Mouse (Mus musculus) heart, embryonic 16.5 days (tissue): Measurements from ENCODE around the gene Cln3. TPM values are rescaled to one million over a fixed set of nuclear protein-coding genes. Genes with fewer than 3 reads are reported as not detected.

Experiments used
- ATAC-seq: fragments of 200-750 bp; cut with Nextera tagmentation; replicated peaks from 2 replicates; pipeline ENCODE4 v1.8.0; 2017; ENCODE audit warnings: moderate number of reproducible peaks; ENCODE audit not compliant: insufficient read depth, low FRiP score; ENCODE audit errors: extremely low read depth
- H3K27ac ChIP-seq: fragments of 300-500 bp; sonication (generic); 2 replicates; pipeline ENCODE4 v1.5.1; 2014; ENCODE audit warnings: mild to moderate bottlenecking, low read length, control low read depth, moderate library complexity
- H3K27me3 ChIP-seq: fragments of 300-500 bp; sonication (generic); 2 replicates; pipeline ENCODE4 v1.6.1; 2014; ENCODE audit warnings: low read length, mixed read lengths; ENCODE audit not compliant: control insufficient read depth, insufficient read depth
- H3K36me3 ChIP-seq: fragments of 300-500 bp; sonication (generic); 2 replicates; pipeline ENCODE4 v1.6.1; 2014; ENCODE audit not compliant: control insufficient read depth, insufficient read depth
- H3K4me1 ChIP-seq: fragments of 300-500 bp; sonication (generic); 2 replicates; pipeline ENCODE4 v1.6.1; 2014; ENCODE audit warnings: low read length, mixed read lengths; ENCODE audit not compliant: control insufficient read depth, insufficient read depth
- H3K4me2 ChIP-seq: fragments of 300-500 bp; sonication (generic); 2 replicates; pipeline ENCODE4 v1.6.1; 2014; ENCODE audit warnings: low read depth, mild to moderate bottlenecking, control low read depth, low read length
- H3K4me3 ChIP-seq: fragments of 300-500 bp; sonication (generic); 2 replicates; pipeline ENCODE4 v1.5.1; 2014; ENCODE audit warnings: mild to moderate bottlenecking, control low read depth, low read length
- H3K9ac ChIP-seq: fragments of 300-500 bp; sonication (generic); 2 replicates; pipeline ENCODE4 v1.6.1; 2014; ENCODE audit warnings: low read length, control low read depth
- H3K9me3 ChIP-seq: fragments of 300-500 bp; sonication (generic); replicated peaks from 2 replicates; pipeline ENCODE4 v1.6.1; 2016; ENCODE audit warnings: low read length; ENCODE audit not compliant: control insufficient read depth
- WGBS: fragments of 180-500 bp; shearing (Covaris S2); extraction: QIAGEN DNeasy Blood & Tissue Kit; methylation state at CpG from one replicate; pipeline ENCODE4 v1.1.7; 2014; 5-methylcytosine and 5-hydroxymethylcytosine counted together
- polyA plus RNA-seq: library from polyadenylated mRNA; unstranded; fragments of >200 nt; fragmentation: Nextera tagmentation; extraction: Ambion mirVana; gene quantifications from 2 replicates; pipeline ENCODE4 v1.2.1, GENCODE M21; 2015

Gene Cln3
- polyA plus RNA-seq, 1 experiment from 2014 or later = 20.2 TPM

GRCm38 (mm10) chr7:126601896-126602295, 16.3 kb upstream of the Cln3 start:
- no peak overlapping the region for H3K4me2 ChIP-seq
- H3K9ac ChIP-seq = no peak overlapping the region
- no peak overlapping the region for H3K27ac ChIP-seq
- 43% methylated on average over 4 of the region's 5 CpGs for WGBS
- no peak for ATAC-seq
- H3K36me3 ChIP-seq = no peaks in the 10 kb centered on the region
- no peaks in the 10 kb centered on the region for H3K4me1 ChIP-seq
- no peak overlapping the region for H3K4me3 ChIP-seq
- H3K27me3 ChIP-seq = no peaks in the 10 kb centered on the region
- H3K9me3 ChIP-seq = no peaks in the 10 kb centered on the region

- H3K4me1 ChIP-seq = no peaks in the 10 kb centered on the region
- no peaks in the 10 kb centered on the region for H3K9me3 ChIP-seq
- WGBS = 67% methylated on average over 6 of the region's 6 CpGs
- H3K9ac ChIP-seq = no peak overlapping the region
- no peak overlapping the region for H3K4me3 ChIP-seq
- no peak for ATAC-seq
- H3K36me3 ChIP-seq = no peaks in the 10 kb centered on the region
- no peaks in the 10 kb centered on the region for H3K27me3 ChIP-seq
- no peak overlapping the region for H3K27ac ChIP-seq
- H3K4me2 ChIP-seq = no peak overlapping the region
Observed at GRCm38 (mm10) chr7:126598919-126599318, 13.3 kb upstream of the Cln3 start.

GRCm38 (mm10) chr7:126596414-126596813, 10.8 kb upstream of the Cln3 start:
- no peak overlapping the region for H3K4me2 ChIP-seq
- no peak overlapping the region for H3K4me3 ChIP-seq
- no peaks in the 10 kb centered on the region for H3K9me3 ChIP-seq
- H3K4me1 ChIP-seq = no peaks in the 10 kb centered on the region
- WGBS = 43% methylated on average over 6 of the region's 6 CpGs
- H3K9ac ChIP-seq = no peak overlapping the region
- no peaks in the 10 kb centered on the region for H3K36me3 ChIP-seq
- H3K27me3 ChIP-seq = 0 out of 2 replicates have a peak, but pooled peaks cover 2% of the 10 kb centered on the region
- no peak overlapping the region for H3K27ac ChIP-seq
- no peak for ATAC-seq

- ATAC-seq = no peak
- 72% methylated on average over 5 of the region's 5 CpGs for WGBS
- Histone ChIP-seq H3K4me2 (no peak overlapping the region), H3K27me3 (0 out of 2 replicates have a peak, but pooled peaks cover 2% of the 10 kb centered on the region), H3K4me3 (no peak overlapping the region), H3K9ac (no peak overlapping the region), H3K27ac (no peak overlapping the region), H3K36me3 (no peaks in the 10 kb centered on the region), H3K9me3 (no peaks in the 10 kb centered on the region), H3K4me1 (no peaks in the 10 kb centered on the region)
Observed at GRCm38 (mm10) chr7:126595890-126596289, 10.3 kb upstream of the Cln3 start.

GRCm38 (mm10) chr7:126594862-126595561, 9.4 kb upstream of the Cln3 start, which contains the start of gene Il27:
Gene Il27, minus strand, starts transcription at chr7:126594941.
- Histone ChIP-seq H3K4me1 (no peaks in the 10 kb centered on the region), H3K36me3 (no peaks in the 10 kb centered on the region), H3K4me3 (no peak within 1 kb of the TSS), H3K9ac (no peak within 1 kb of the TSS), H3K9me3 (no peaks in the 10 kb centered on the region), H3K27me3 (0 out of 2 replicates have a peak, but pooled peaks cover 2% of the 10 kb centered on the region), H3K4me2 (no peak within 1 kb of the TSS), H3K27ac (no peak within 1 kb of the TSS)
- no peak for ATAC-seq
- 72% methylated on average over 11 of the region's 11 CpGs for WGBS

GRCm38 (mm10) chr7:126587779-126588178, 2.2 kb upstream of the Cln3 start:
- peak overlapping the region; percentile 48; the same call in 1 of the 2 replicates for H3K9ac ChIP-seq
- peak overlapping the region; percentile 30; the same call in 1 of the 2 replicates for H3K4me2 ChIP-seq
- no peaks in the 10 kb centered on the region for H3K4me1 ChIP-seq
- peaks cover 6% of the 10 kb centered on the region; the same call in 1 of the 2 replicates for H3K27me3 ChIP-seq
- no peak for ATAC-seq
- H3K9me3 ChIP-seq = no peaks in the 10 kb centered on the region
- no peaks in the 10 kb centered on the region for H3K36me3 ChIP-seq
- H3K27ac ChIP-seq = no peak overlapping the region
- no peak overlapping the region; the same call in 1 of the 2 replicates for H3K4me3 ChIP-seq
- 11% methylated on average over 16 of the region's 16 CpGs for WGBS

- 0 out of 2 replicates have a peak, but pooled peaks cover 2% of the 10 kb centered on the region for H3K4me1 ChIP-seq
- no peak overlapping the region for H3K4me2 ChIP-seq
- no peak for ATAC-seq
- H3K9ac ChIP-seq = no peak overlapping the region
- no peak overlapping the region for H3K4me3 ChIP-seq
- H3K27me3 ChIP-seq = peaks cover 3% of the 10 kb centered on the region; the same call in 1 of the 2 replicates
- 42% methylated on average over 8 of the region's 8 CpGs for WGBS
- H3K36me3 ChIP-seq = no peaks in the 10 kb centered on the region
- no peak overlapping the region for H3K27ac ChIP-seq
- no peaks in the 10 kb centered on the region for H3K9me3 ChIP-seq
Observed at GRCm38 (mm10) chr7:126586839-126587238, 1.2 kb upstream of the Cln3 start.

GRCm38 (mm10) chr7:126584506-126584977, 1.1 kb downstream of the Cln3 start, which contains the start of gene Apobr:
Gene Apobr, plus strand, starts transcription at chr7:126584942.
- no peak for ATAC-seq
- Histone ChIP-seq H3K27me3 (peaks cover 3% of the 10 kb centered on the region; the same call in 1 of the 2 replicates), H3K9me3 (no peaks in the 10 kb centered on the region), H3K4me1 (0 out of 2 replicates have a peak, but pooled peaks cover 3% of the 10 kb centered on the region), H3K36me3 (no peaks in the 10 kb centered on the region), H3K4me2 (peak within 1 kb of the TSS; percentile 93), H3K4me3 (peak within 1 kb of the TSS; percentile 54), H3K9ac (no peak within 1 kb of the TSS), H3K27ac (no peak within 1 kb of the TSS; the same call in 1 of the 2 replicates)
- WGBS = 67% methylated on average over 8 of the region's 8 CpGs

- H3K36me3 ChIP-seq = no peaks in the 10 kb centered on the region
- no peak for ATAC-seq
- H3K9ac ChIP-seq = peak overlapping the region; percentile 77; the same call in 1 of the 2 replicates
- no peaks in the 10 kb centered on the region for H3K9me3 ChIP-seq
- peak overlapping the region; percentile 52 for H3K27ac ChIP-seq
- 54% methylated on average over 6 of the region's 6 CpGs for WGBS
- peak overlapping the region; percentile 93 for H3K4me2 ChIP-seq
- peaks cover 3% of the 10 kb centered on the region; the same call in 1 of the 2 replicates for H3K27me3 ChIP-seq
- H3K4me1 ChIP-seq = 0 out of 2 replicates have a peak, but pooled peaks cover 3% of the 10 kb centered on the region
- peak overlapping the region; percentile 54 for H3K4me3 ChIP-seq
Observed at GRCm38 (mm10) chr7:126583761-126584160, 1.9 kb downstream of the Cln3 start.
